Mouse (Mus musculus): ENCODE results near the gene Adk. TPM values are rescaled to one million over a fixed set of nuclear protein-coding genes. Genes with fewer than 3 reads are reported as not detected.

The Adk gene
- total and polyA plus RNA-seq, 3 experiments, result 47.9 to 129 (median 59.0) TPM

GRCm38 (mm10) chr14:21115318-21115717 is 62.9 kb downstream of the Adk start:
- Histone ChIP-seq H3K79me2 (replicated peaks; ENCODE audit: control insufficient read depth, extremely low read depth, insufficient read depth, poor library complexity, severe bottlenecking) (no peaks in the 10 kb centered on the region), H3K27me3 (replicated peaks) (no peaks in the 10 kb centered on the region), H3K4me2 (ENCODE audit: insufficient read depth, low read depth, poor library complexity, severe bottlenecking) (no peak overlapping the region), H3K9ac (ENCODE audit: insufficient read depth, low read depth) (no peak overlapping the region), H3K4me1 (ENCODE audit: control insufficient read depth in 1 of 2, insufficient read depth in 2 of 2) (no peaks in the 10 kb centered on the region), H3K9me3 (replicated peaks; ENCODE audit: low read length) (no peaks in the 10 kb centered on the region), H3K36me3 (replicated peaks in 1 of 2; ENCODE audit: control insufficient read depth in 1 of 2, insufficient read depth in 1 of 2, low read length in 1 of 2) (peaks cover 0 to 9% of the 10 kb centered on the region in 2 experiments), H3K27ac (ENCODE audit: insufficient read depth, low read depth) (no peak overlapping the region), H3K4me3 (replicated peaks in 1 of 3; ENCODE audit: low read depth in 2 of 3, low read length in 2 of 3, poor library complexity in 1 of 3) (no peak overlapping the region)
- no peak for DNase-seq (ENCODE audit: extremely low read depth)
- dilution Hi-C loops (cut with MboI; ENCODE audit: extremely low pct_ligation_motif_present, extremely low pct_unique_long_range_greater_than_20kb, low sequenced_read_pairs) (no loop called here), in situ Hi-C loops (cut with MboI; ENCODE audit: low pct_ligation_motif_present, low pct_unique_long_range_greater_than_20kb, low sequenced_read_pairs) (no loop called here)
- no peak for TF ChIP-seq ZC3H11A (IDR thresholded peaks at IDR 0.05; ENCODE audit: low read depth, low read length)
- TF ChIP-seq RAD21 (IDR thresholded peaks at IDR 0.05; ENCODE audit: low read depth, low read length), result no peak
- no peak for TF ChIP-seq ELF1 (IDR thresholded peaks at IDR 0.05; ENCODE audit: low read depth, low read length)
- no peak for TF ChIP-seq SIN3A (IDR thresholded peaks at IDR 0.05; ENCODE audit: low read length)
- TF ChIP-seq CHD1 (IDR thresholded peaks at IDR 0.05; ENCODE audit: low read depth, low read length), result no peak

DNA sequence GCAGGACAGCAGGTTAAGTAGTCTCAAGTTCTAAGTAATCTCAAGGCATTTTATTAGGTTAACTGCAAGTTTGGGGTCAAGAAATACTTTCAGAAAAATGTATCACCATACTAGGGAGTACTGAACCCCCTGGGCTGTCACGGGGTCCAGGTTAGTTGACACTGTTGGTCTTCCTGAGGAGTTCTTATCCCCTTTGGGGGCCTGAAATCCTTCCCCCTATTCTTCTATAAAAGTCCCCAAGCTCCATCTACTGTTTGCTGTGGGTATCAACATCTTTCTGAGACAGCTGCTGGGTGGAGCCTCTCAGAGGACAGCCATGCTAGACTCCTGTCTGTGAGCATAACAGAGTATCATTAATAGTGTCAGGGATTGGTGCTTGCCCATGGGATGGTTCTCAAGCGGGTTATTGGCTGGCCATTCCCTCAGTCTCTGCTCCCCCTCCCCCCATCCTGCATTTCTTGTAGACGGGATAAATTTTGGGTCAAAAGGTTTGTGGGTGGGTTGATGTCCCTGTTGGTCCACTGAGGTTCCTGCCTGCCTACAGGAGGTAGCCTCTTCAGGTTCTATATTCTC is 63.6 kb downstream of the Adk start:
- TF ChIP-seq SMC3 (IDR thresholded peaks at IDR 0.05; ENCODE audit: low read depth, low read length) (peak; percentile 23; the same call in 1 of the 2 replicates), CHD1 (IDR thresholded peaks at IDR 0.05; ENCODE audit: low read depth, low read length) (no peak), RAD21 (IDR thresholded peaks at IDR 0.05; ENCODE audit: low read depth, low read length) (peak; percentile 52), CTCF (conservative IDR thresholded peaks at IDR 0.05 in 1 of 2, IDR thresholded peaks at IDR 0.05 in 1 of 2; ENCODE audit: low read depth in 2 of 2, low read length in 2 of 2) (peak in 1 of 2 experiments; percentile 57; a peak in 2 of 4 replicates)
- in situ Hi-C loops (cut with MboI; ENCODE audit: low pct_ligation_motif_present, low pct_unique_long_range_greater_than_20kb, low sequenced_read_pairs) (no loop called here), dilution Hi-C loops (cut with MboI; ENCODE audit: extremely low pct_ligation_motif_present, extremely low pct_unique_long_range_greater_than_20kb, low sequenced_read_pairs) (no loop called here)
- no peak overlapping the region for H3K4me2 ChIP-seq (ENCODE audit: insufficient read depth, low read depth, poor library complexity, severe bottlenecking)
- H3K9ac ChIP-seq (ENCODE audit: insufficient read depth, low read depth), result no peak overlapping the region
- no peak overlapping the region for H3K4me3 ChIP-seq (replicated peaks in 1 of 3; ENCODE audit: low read depth in 2 of 3, low read length in 2 of 3, poor library complexity in 1 of 3)
- no peaks in the 10 kb centered on the region for H3K79me2 ChIP-seq (replicated peaks; ENCODE audit: control insufficient read depth, extremely low read depth, insufficient read depth, poor library complexity, severe bottlenecking)
- H3K36me3 ChIP-seq (replicated peaks in 1 of 2; ENCODE audit: control insufficient read depth in 1 of 2, insufficient read depth in 1 of 2, low read length in 1 of 2), result peaks cover 0 to 9% of the 10 kb centered on the region in 2 experiments
- peak; percentile 28 for DNase-seq (ENCODE audit: extremely low read depth)
- no peaks in the 10 kb centered on the region for H3K9me3 ChIP-seq (replicated peaks; ENCODE audit: low read length)
- no peaks in the 10 kb centered on the region for H3K4me1 ChIP-seq (ENCODE audit: control insufficient read depth in 1 of 2, insufficient read depth in 2 of 2)
- H3K27ac ChIP-seq (ENCODE audit: insufficient read depth, low read depth), result no peak overlapping the region
- no peaks in the 10 kb centered on the region for H3K27me3 ChIP-seq (replicated peaks)

- Histone ChIP-seq H3K27me3 (replicated peaks) (no peaks in the 10 kb centered on the region), H3K27ac (ENCODE audit: insufficient read depth, low read depth) (no peak overlapping the region), H3K79me2 (replicated peaks; ENCODE audit: control insufficient read depth, extremely low read depth, insufficient read depth, poor library complexity, severe bottlenecking) (no peaks in the 10 kb centered on the region), H3K4me1 (ENCODE audit: control insufficient read depth in 1 of 2, insufficient read depth in 2 of 2) (no peaks in the 10 kb centered on the region), H3K4me3 (replicated peaks in 1 of 3; ENCODE audit: low read depth in 2 of 3, low read length in 2 of 3, poor library complexity in 1 of 3) (no peak overlapping the region), H3K4me2 (ENCODE audit: insufficient read depth, low read depth, poor library complexity, severe bottlenecking) (no peak overlapping the region), H3K36me3 (replicated peaks in 1 of 2; ENCODE audit: control insufficient read depth in 1 of 2, insufficient read depth in 1 of 2, low read length in 1 of 2) (peaks cover 0 to 3% of the 10 kb centered on the region in 2 experiments), H3K9me3 (replicated peaks; ENCODE audit: low read length) (no peaks in the 10 kb centered on the region), H3K9ac (ENCODE audit: insufficient read depth, low read depth) (no peak overlapping the region)
- DNase-seq (ENCODE audit: extremely low read depth), result no peak
- in situ Hi-C loops (cut with MboI; ENCODE audit: low pct_ligation_motif_present, low pct_unique_long_range_greater_than_20kb, low sequenced_read_pairs) (no loop called here), dilution Hi-C loops (cut with MboI; ENCODE audit: extremely low pct_ligation_motif_present, extremely low pct_unique_long_range_greater_than_20kb, low sequenced_read_pairs) (no loop called here)
- TF ChIP-seq ZNF384 (IDR thresholded peaks at IDR 0.05; ENCODE audit: low read depth, low read length), result no peak
These were observed 65.7 kb downstream of the Adk start for GRCm38 (mm10) chr14:21118095-21118494.

Data from CH12.LX (cell line).